11 mouse cellular contexts compared by ENCODE assay signal in genomic region chr14:36919886-36920285, GRCm38 (mm10). TPM values are rescaled to one million over a fixed set of nuclear protein-coding genes. Genes with fewer than 3 reads are reported as not detected.
DNase-seq lines count a peak whose midpoint lies in the region; ATAC-seq and TF ChIP-seq lines count a peak whose summit lies in the region.
"Had no signal": no experiment of that assay in that cellular context is flagged by ENCODE, and none has a peak within 500 bp of the region (broad histone marks: within the 10 kb centered on the region; RNA-seq: fewer than 3 reads in every experiment).

No protein-coding gene starts in this region.

- 91% methylated on average over 8 of the region's 8 CpGs for WGBS in heart, postnatal 0 days
- 82% methylated on average over 8 of the region's 8 CpGs for WGBS in embryonic facial prominence, embryonic 14.5 days
- WGBS in intestine, embryonic 15.5 days, result 86% methylated on average over 8 of the region's 8 CpGs

- peak overlapping the region; percentile 99 for H3K27ac ChIP-seq in heart, postnatal 0 days (ENCODE audit: low read depth)
- peak overlapping the region; percentile 92 for H3K27ac ChIP-seq in layer of hippocampus, adult 2 months
- peak overlapping the region; percentile 93 for H3K27ac ChIP-seq in embryonic facial prominence, embryonic 14.5 days (replicated peaks; ENCODE audit: low read depth, low read length)
- 0 out of 2 replicates have a peak overlapping the region, but pooled peaks have one; percentile 90 for H3K27ac ChIP-seq in intestine, embryonic 15.5 days
- H3K27ac ChIP-seq: liver, embryonic 14.5 days had no signal

- no peaks in the 10 kb centered on the region for H3K9me3 ChIP-seq in heart, postnatal 0 days (replicated peaks; ENCODE audit: control insufficient read depth, low read length)
- H3K9me3 ChIP-seq in embryonic facial prominence, embryonic 14.5 days (ENCODE audit: control insufficient read depth, low read length), result no peaks in the 10 kb centered on the region
- H3K9me3 ChIP-seq in intestine, embryonic 15.5 days, result no peaks in the 10 kb centered on the region

- H3K4me1 ChIP-seq in heart, postnatal 0 days (ENCODE audit: control insufficient read depth, insufficient read depth), result peaks cover 14% of the 10 kb centered on the region
- H3K4me1 ChIP-seq in embryonic facial prominence, embryonic 14.5 days (ENCODE audit: control insufficient read depth, insufficient read depth, low read length), result peaks cover 11% of the 10 kb centered on the region; the same call in 1 of the 2 replicates
- H3K4me1 ChIP-seq in intestine, embryonic 15.5 days (replicated peaks), result no peaks in the 10 kb centered on the region; the same call in 1 of the 2 replicates

- TF ChIP-seq CTCF in heart, postnatal 0 days (IDR thresholded peaks at IDR 0.05; ENCODE audit: low read depth), result no peak
- no peak for TF ChIP-seq CTCF in layer of hippocampus, adult 2 months (conservative IDR thresholded peaks at IDR 0.05)

- no peak for ATAC-seq in heart, postnatal 0 days (ENCODE audit: insufficient read depth, low read depth)
- ATAC-seq in embryonic facial prominence, embryonic 14.5 days (ENCODE audit: low read depth), result no peak
- ATAC-seq in intestine, embryonic 15.5 days, result no peak
- ATAC-seq: inflammation-experienced regulatory T-cells, adult 6 months had no signal

- H3K36me3 ChIP-seq in heart, postnatal 0 days (replicated peaks; ENCODE audit: control insufficient read depth, insufficient read depth, low read length), result peaks cover 23% of the 10 kb centered on the region
- H3K36me3 ChIP-seq in embryonic facial prominence, embryonic 14.5 days (ENCODE audit: control insufficient read depth, insufficient read depth, low read length), result peaks cover 24% of the 10 kb centered on the region
- H3K36me3 ChIP-seq in intestine, embryonic 15.5 days, result no peaks in the 10 kb centered on the region

- H3K9ac ChIP-seq in heart, postnatal 0 days (replicated peaks; ENCODE audit: low read depth, low read length), result no peak overlapping the region
- no peak overlapping the region for H3K9ac ChIP-seq in embryonic facial prominence, embryonic 14.5 days (ENCODE audit: low read depth, low read length)
- H3K9ac ChIP-seq in intestine, embryonic 15.5 days, result no peak overlapping the region
- H3K9ac ChIP-seq: liver, embryonic 14.5 days had no signal

- no peak for TF ChIP-seq EP300 in heart, postnatal 0 days (IDR thresholded peaks at IDR 0.05; ENCODE audit: low read depth)

- DNase-seq in heart, postnatal 0 days (ENCODE audit: low spot score), result no peak
- no peak for DNase-seq in heart, postnatal 10 days
- no peak for DNase-seq in layer of hippocampus, adult 2 months (ENCODE audit: low spot score in 2 of 2)
- no peak for DNase-seq in layer of hippocampus, adult 9-10 months (ENCODE audit: low spot score)
- DNase-seq in embryonic facial prominence, embryonic 14.5 days (ENCODE audit: low spot score), result no peak
- no peak for DNase-seq in urinary bladder, adult 2 months (ENCODE audit: low spot score)
- no peak for DNase-seq in frontal cortex, postnatal 25 days (ENCODE audit: low spot score in 2 of 2)
- DNase-seq: thymus, adult 2 months had no signal

- H3K4me2 ChIP-seq in heart, postnatal 0 days (ENCODE audit: low read depth, low read length), result no peak overlapping the region
- peak overlapping the region; percentile 53; the same call in 1 of the 2 replicates for H3K4me2 ChIP-seq in embryonic facial prominence, embryonic 14.5 days (ENCODE audit: low read depth, low read length)
- H3K4me2 ChIP-seq in intestine, embryonic 15.5 days (replicated peaks), result no peak overlapping the region

- H3K4me3 ChIP-seq in heart, postnatal 0 days (ENCODE audit: low read depth, low read length), result no peak overlapping the region
- no peak overlapping the region; the same call in 1 of the 2 replicates for H3K4me3 ChIP-seq in layer of hippocampus, adult 2 months
- H3K4me3 ChIP-seq in embryonic facial prominence, embryonic 14.5 days (ENCODE audit: low read depth, low read length), result no peak overlapping the region
- no peak overlapping the region for H3K4me3 ChIP-seq in intestine, embryonic 15.5 days (replicated peaks)

- H3K27me3 ChIP-seq in heart, postnatal 0 days (ENCODE audit: control insufficient read depth, insufficient read depth, low read length), result no peaks in the 10 kb centered on the region
- H3K27me3 ChIP-seq in embryonic facial prominence, embryonic 14.5 days (replicated peaks; ENCODE audit: control insufficient read depth, insufficient read depth, low read length), result no peaks in the 10 kb centered on the region
- no peaks in the 10 kb centered on the region for H3K27me3 ChIP-seq in intestine, embryonic 15.5 days (replicated peaks)

- intact Hi-C loops in heart, postnatal 10 days (cut with DNase I), result no loop called here

RNA-seq across cellular contexts. Expression of gene Ccser2, which starts 48.7 kb away (rescaled TPM):
- 49.8 and 69.6 TPM in 2 replicates for total RNA-seq in heart, postnatal 0 days (2014; rRNA removed; ENCODE audit: low replicate concordance)
- polyA plus RNA-seq in heart, postnatal 0 days (2015; fragmentation: Nextera tagmentation; extraction: Ambion mirVana), result 74.1 and 75.7 TPM in 2 replicates
- 100 to 1,000 TPM; 106 to 115 TPM for total RNA-seq in heart, postnatal 10 days (2021)
- total RNA-seq in layer of hippocampus, adult 2 months (2021), result 10 to 100 TPM; 78.3 to 88.0 TPM
- polyA plus RNA-seq in embryonic facial prominence, embryonic 14.5 days (2014; fragmentation: Nextera tagmentation; extraction: Ambion mirVana), result 49.6 and 52.7 TPM in 2 replicates
- polyA plus RNA-seq in intestine, embryonic 15.5 days (2015; fragmentation: Nextera tagmentation; extraction: Ambion mirVana), result 29.4 and 35.1 TPM in 2 replicates
- 31.5 and 44.1 TPM in 2 replicates for polyA plus RNA-seq in urinary bladder, adult 2 months (2012; rRNA removed)
